Mouse (Mus musculus) intestine, postnatal 0 days (tissue): ENCODE results near the gene Scfd2. TPM values are rescaled to one million over a fixed set of nuclear protein-coding genes. Genes with fewer than 3 reads are reported as not detected.

Experiments
- ATAC-seq: fragments of 200-750 bp; cut with Nextera tagmentation; 2 replicates; pipeline ENCODE4 v1.8.0; 2017; ENCODE audit warnings: mild to moderate bottlenecking, moderate TSS enrichment, moderate library complexity
- H3K27ac ChIP-seq: fragments of 300-500 bp; sonication (generic); 2 replicates; pipeline ENCODE4 v1.5.1; 2014; ENCODE audit warnings: mild to moderate bottlenecking, low read depth, low read length, moderate library complexity
- H3K27me3 ChIP-seq: fragments of 300-500 bp; sonication (generic); replicated peaks from 2 replicates; pipeline ENCODE4 v1.6.1; 2014; ENCODE audit warnings: low read length, mixed read lengths; ENCODE audit not compliant: control insufficient read depth, insufficient read depth
- H3K36me3 ChIP-seq: fragments of 300-500 bp; sonication (generic); 2 replicates; pipeline ENCODE4 v1.6.1; 2014; ENCODE audit warnings: mild to moderate bottlenecking, moderate library complexity; ENCODE audit not compliant: control insufficient read depth, insufficient read depth
- H3K4me1 ChIP-seq: fragments of 300-500 bp; sonication (generic); replicated peaks from 2 replicates; pipeline ENCODE4 v1.6.1; 2014; ENCODE audit warnings: antibody characterized with exemption, low read length, mixed read lengths; ENCODE audit not compliant: control insufficient read depth, insufficient read depth
- H3K4me2 ChIP-seq: fragments of 300-500 bp; sonication (generic); replicated peaks from 2 replicates; pipeline ENCODE4 v1.6.1; 2014; ENCODE audit warnings: low read depth, mild to moderate bottlenecking, moderate library complexity
- H3K4me3 ChIP-seq: fragments of 300-500 bp; sonication (generic); 2 replicates; pipeline ENCODE4 v1.5.1; 2014; ENCODE audit warnings: low read depth, low read length
- H3K9ac ChIP-seq: fragments of 300-500 bp; sonication (generic); 2 replicates; pipeline ENCODE4 v1.6.1; 2014; ENCODE audit warnings: mild to moderate bottlenecking, low read depth, low read length
- H3K9me3 ChIP-seq: fragments of 300-500 bp; sonication (generic); 2 replicates; pipeline ENCODE4 v1.6.1; 2016; ENCODE audit warnings: mixed run types; ENCODE audit not compliant: control insufficient read depth
- CTCF ChIP-seq: sonication (generic); IDR thresholded peaks from 2 replicates; pipeline ENCODE4 v1.5.1; 2016; ENCODE audit warnings: low read depth, mild to moderate bottlenecking, control low read depth, antibody characterized with exemption, moderate library complexity
- WGBS: fragments of 180-500 bp; shearing (Covaris S2); extraction: QIAGEN DNeasy Blood & Tissue Kit; methylation state at CpG from one replicate; pipeline ENCODE4 v1.1.7; 2014; 5-methylcytosine and 5-hydroxymethylcytosine counted together
- polyA plus RNA-seq: library from polyadenylated mRNA; unstranded; fragments of >200 nt; fragmentation: Nextera tagmentation; extraction: Ambion mirVana; gene quantifications from 2 replicates; pipeline ENCODE4 v1.2.1, GENCODE M21; 2015

Gene Scfd2
- polyA plus RNA-seq, 1 experiment from 2014 or later, result 16.8 TPM

GRCm38 (mm10) chr5:74482633-74483032 is 48.9 kb downstream of the Scfd2 start:
- 63% methylated on average over 6 of the region's 6 CpGs for WGBS
- Histone ChIP-seq H3K27ac (no peak overlapping the region), H3K4me1 (no peaks in the 10 kb centered on the region), H3K9ac (no peak overlapping the region), H3K36me3 (no peaks in the 10 kb centered on the region), H3K9me3 (no peaks in the 10 kb centered on the region), H3K27me3 (no peaks in the 10 kb centered on the region), H3K4me3 (no peak overlapping the region), H3K4me2 (no peak overlapping the region)
- no peak for TF ChIP-seq CTCF
- ATAC-seq, result no peak

GRCm38 (mm10) chr5:74482034-74482433 is 49.5 kb downstream of the Scfd2 start:
- no peak overlapping the region for H3K9ac ChIP-seq
- H3K9me3 ChIP-seq, result no peaks in the 10 kb centered on the region
- H3K4me1 ChIP-seq, result no peaks in the 10 kb centered on the region
- no peak overlapping the region for H3K4me2 ChIP-seq
- no peak for TF ChIP-seq CTCF
- 88% methylated on average over 3 of the region's 3 CpGs for WGBS
- no peaks in the 10 kb centered on the region for H3K36me3 ChIP-seq
- no peak overlapping the region for H3K4me3 ChIP-seq
- ATAC-seq, result no peak
- no peaks in the 10 kb centered on the region for H3K27me3 ChIP-seq
- no peak overlapping the region for H3K27ac ChIP-seq

- H3K36me3 ChIP-seq, result no peaks in the 10 kb centered on the region
- H3K9ac ChIP-seq, result no peak overlapping the region
- H3K4me1 ChIP-seq, result no peaks in the 10 kb centered on the region
- no peak for TF ChIP-seq CTCF
- no peak overlapping the region for H3K4me3 ChIP-seq
- ATAC-seq, result no peak
- H3K27ac ChIP-seq, result no peak overlapping the region
- 60% methylated on average over 4 of the region's 4 CpGs for WGBS
- no peak overlapping the region for H3K4me2 ChIP-seq
- no peaks in the 10 kb centered on the region for H3K27me3 ChIP-seq
- H3K9me3 ChIP-seq, result no peaks in the 10 kb centered on the region
Measured at GRCm38 (mm10) chr5:74480409-74480808, 51.1 kb downstream of the Scfd2 start.

GRCm38 (mm10) chr5:74479947-74480346 is 51.6 kb downstream of the Scfd2 start:
- no peaks in the 10 kb centered on the region for H3K9me3 ChIP-seq
- H3K27me3 ChIP-seq, result no peaks in the 10 kb centered on the region
- H3K4me2 ChIP-seq, result no peak overlapping the region
- 63% methylated on average over 4 of the region's 4 CpGs for WGBS
- H3K36me3 ChIP-seq, result no peaks in the 10 kb centered on the region
- ATAC-seq, result no peak
- no peak overlapping the region for H3K4me3 ChIP-seq
- TF ChIP-seq CTCF, result no peak
- no peaks in the 10 kb centered on the region for H3K4me1 ChIP-seq
- no peak overlapping the region for H3K27ac ChIP-seq
- no peak overlapping the region for H3K9ac ChIP-seq

- no peak overlapping the region for H3K27ac ChIP-seq
- no peaks in the 10 kb centered on the region for H3K9me3 ChIP-seq
- WGBS, result 65% methylated on average over 5 of the region's 5 CpGs
- no peaks in the 10 kb centered on the region for H3K4me1 ChIP-seq
- no peak for TF ChIP-seq CTCF
- no peak overlapping the region for H3K4me3 ChIP-seq
- H3K4me2 ChIP-seq, result no peak overlapping the region
- no peak overlapping the region for H3K9ac ChIP-seq
- no peak for ATAC-seq
- no peaks in the 10 kb centered on the region for H3K36me3 ChIP-seq
- H3K27me3 ChIP-seq, result no peaks in the 10 kb centered on the region
Measured at GRCm38 (mm10) chr5:74479157-74479556, 52.4 kb downstream of the Scfd2 start.

GRCm38 (mm10) chr5:74476551-74476950 is 55.0 kb downstream of the Scfd2 start:
- H3K36me3 ChIP-seq, result no peaks in the 10 kb centered on the region
- H3K4me2 ChIP-seq, result no peak overlapping the region
- no peaks in the 10 kb centered on the region for H3K4me1 ChIP-seq
- H3K27me3 ChIP-seq, result no peaks in the 10 kb centered on the region
- no peak overlapping the region for H3K9ac ChIP-seq
- ATAC-seq, result no peak
- no peaks in the 10 kb centered on the region for H3K9me3 ChIP-seq
- TF ChIP-seq CTCF, result no peak
- H3K4me3 ChIP-seq, result no peak overlapping the region
- WGBS, result 85% methylated on average over 10 of the region's 10 CpGs
- no peak overlapping the region for H3K27ac ChIP-seq

GRCm38 (mm10) chr5:74473117-74473516 is 58.4 kb downstream of the Scfd2 start:
- Histone ChIP-seq H3K27me3 (no peaks in the 10 kb centered on the region), H3K9me3 (no peaks in the 10 kb centered on the region), H3K36me3 (no peaks in the 10 kb centered on the region), H3K4me2 (no peak overlapping the region), H3K4me1 (no peaks in the 10 kb centered on the region), H3K27ac (no peak overlapping the region), H3K4me3 (no peak overlapping the region), H3K9ac (no peak overlapping the region)
- WGBS, result 92% methylated on average over 11 of the region's 11 CpGs
- no peak for ATAC-seq
- no peak for TF ChIP-seq CTCF
